Mouse (Mus musculus) frontal cortex, postnatal 36 days (tissue): ENCODE results near the gene Epas1.

Source experiments
- DNase-seq, 2 experiments: peaks; one replicate each; pipeline ENCODE4 v3.0.0; 2022; ENCODE audit warnings: low spot score in 2 of 2

Epas1 gene

GRCm38 (mm10) chr17:86753130-86753821 is at the start of gene Epas1:
Gene Epas1, plus strand, starts transcription at chr17:86753700.
- DNase-seq = peak; percentile 52 to 60

GRCm38 (mm10) chr17:86705236-86705635 is 48.3 kb upstream of the Epas1 start:
- DNase-seq = no peak

- no peak for DNase-seq
Observed at GRCm38 (mm10) chr17:86706467-86706866, 47.0 kb upstream of the Epas1 start.

GRCm38 (mm10) chr17:86709803-86710202 is 43.7 kb upstream of the Epas1 start:
- no peak for DNase-seq

- DNase-seq = no peak
Observed at GRCm38 (mm10) chr17:86710379-86710778, 43.1 kb upstream of the Epas1 start.

GRCm38 (mm10) chr17:86711949-86712348 is 41.6 kb upstream of the Epas1 start:
- DNase-seq = no peak

GRCm38 (mm10) chr17:86712601-86713000 is 40.9 kb upstream of the Epas1 start:
- no peak for DNase-seq

- no peak for DNase-seq
Observed at GRCm38 (mm10) chr17:86713591-86713990, 39.9 kb upstream of the Epas1 start.

GRCm38 (mm10) chr17:86724786-86725415 is 28.6 kb upstream of the Epas1 start:
- DNase-seq = peak; percentile 8 to 10

GRCm38 (mm10) chr17:86726480-86726879 is 27.0 kb upstream of the Epas1 start:
- no peak for DNase-seq

- no peak for DNase-seq
Observed at GRCm38 (mm10) chr17:86727031-86727430, 26.5 kb upstream of the Epas1 start.

- no peak for DNase-seq
Observed at GRCm38 (mm10) chr17:86731273-86731672, 22.2 kb upstream of the Epas1 start.

GRCm38 (mm10) chr17:86732024-86732423 is 21.5 kb upstream of the Epas1 start:
- DNase-seq = no peak

GRCm38 (mm10) chr17:86732522-86732921 is 21.0 kb upstream of the Epas1 start:
- no peak for DNase-seq

GRCm38 (mm10) chr17:86733644-86734043 is 19.9 kb upstream of the Epas1 start:
- DNase-seq = no peak

GRCm38 (mm10) chr17:86738477-86738876 is 15.0 kb upstream of the Epas1 start:
- no peak for DNase-seq

- no peak for DNase-seq
Observed at GRCm38 (mm10) chr17:86743351-86743941, 10.1 kb upstream of the Epas1 start.

- DNase-seq = no peak
Observed at GRCm38 (mm10) chr17:86744943-86745342, 8.6 kb upstream of the Epas1 start.

- no peak for DNase-seq
Observed at GRCm38 (mm10) chr17:86751373-86751871, 2.1 kb upstream of the Epas1 start.

- no peak for DNase-seq
Observed at GRCm38 (mm10) chr17:86753931-86754805, 668 bp downstream of the Epas1 start.

GRCm38 (mm10) chr17:86754806-86755571 is 1.5 kb downstream of the Epas1 start:
- no peak for DNase-seq
